Mouse (Mus musculus): ENCODE data around the gene Hadhb. TPM values are rescaled to one million over a fixed set of nuclear protein-coding genes. Genes with fewer than 3 reads are reported as not detected.

Gene Hadhb
- total RNA-seq (2014; rRNA removed) (54.4 and 59.3 TPM in 2 replicates), polyA plus RNA-seq (2015; fragmentation: Nextera tagmentation; extraction: Ambion mirVana) (43.2 and 46.2 TPM in 2 replicates)

- TF ChIP-seq CTCF (IDR thresholded peaks at IDR 0.05; ENCODE audit: low read depth) = peak; percentile 46; the same call in 1 of the 2 replicates
- Histone ChIP-seq H3K4me1 (ENCODE audit: insufficient read depth) (peaks cover 13% of the 10 kb centered on the region), H3K9ac (peak within 1 kb of the TSS; percentile 76), H3K4me3 (ENCODE audit: low read depth, low read length) (peak within 1 kb of the TSS; percentile 75), H3K9me3 (ENCODE audit: low read length) (no peaks in the 10 kb centered on the region), H3K4me2 (ENCODE audit: low read depth) (peak within 1 kb of the TSS; percentile 66), H3K27ac (ENCODE audit: low read depth, low read length) (peak within 1 kb of the TSS; percentile 91), H3K27me3 (ENCODE audit: insufficient read depth, low read length) (no peaks in the 10 kb centered on the region), H3K36me3 (ENCODE audit: insufficient read depth) (no peaks in the 10 kb centered on the region)
- WGBS = 2% methylated on average over 53 of the region's 53 CpGs
- DNase-seq = peak; percentile 94
- ATAC-seq = peak; percentile 91
Observed at GRCm38 (mm10) chr5:30154474-30155394, at the start of gene Hadhb, which contains the start of gene Hadha. Gene Hadhb, plus strand, starts transcription at chr5:30155248. Gene Hadha, minus strand, starts transcription at chr5:30155162.

DNA sequence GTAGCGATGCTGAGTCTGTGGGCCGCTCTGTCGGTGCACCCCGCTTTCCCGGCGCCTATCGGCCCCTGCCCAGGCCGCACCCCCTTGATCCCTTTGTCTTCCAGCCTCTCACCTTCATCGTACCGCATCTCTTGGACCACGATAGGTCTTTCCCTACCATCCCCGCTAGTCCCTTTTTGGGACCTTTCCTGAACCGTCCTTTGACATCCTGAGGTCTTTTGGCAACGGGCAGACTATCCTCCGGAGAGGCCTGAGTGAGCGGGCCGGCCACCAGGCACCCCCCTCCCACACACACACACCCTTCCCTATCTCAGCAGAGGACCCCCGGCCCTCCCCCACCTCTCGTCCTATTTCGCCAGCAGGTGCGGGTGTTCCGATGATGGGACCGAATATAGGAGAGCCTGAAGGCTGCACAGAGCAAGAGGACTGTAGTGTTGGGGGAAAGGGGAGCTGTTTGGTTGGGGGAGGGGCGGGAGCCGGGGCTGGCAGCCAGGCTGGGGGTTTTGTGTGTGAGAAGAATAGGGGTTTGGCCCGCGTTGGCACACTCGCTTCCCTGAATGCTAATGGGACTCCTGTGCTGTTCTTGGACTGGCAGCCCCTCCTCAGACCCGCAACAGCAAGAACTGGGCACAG, 49.3 kb upstream of the Hadhb start, which contains the start of gene 3110082J24Rik:
TSS of gene 3110082J24Rik (minus strand) at position 419 of the 633 bp plus-strand sequence.
- DNase-seq (peak; percentile 77), ATAC-seq (peak; percentile 56)
- Histone ChIP-seq H3K4me2 (ENCODE audit: low read depth) (peak within 1 kb of the TSS; percentile 97), H3K9ac (peak within 1 kb of the TSS; percentile 53), H3K27me3 (ENCODE audit: insufficient read depth, low read length) (no peaks in the 10 kb centered on the region), H3K4me1 (ENCODE audit: insufficient read depth) (peaks cover 7% of the 10 kb centered on the region; the same call in 1 of the 2 replicates), H3K27ac (ENCODE audit: low read depth, low read length) (peak within 1 kb of the TSS; percentile 62), H3K36me3 (ENCODE audit: insufficient read depth) (no peaks in the 10 kb centered on the region), H3K4me3 (ENCODE audit: low read depth, low read length) (peak within 1 kb of the TSS; percentile 56), H3K9me3 (ENCODE audit: low read length) (no peaks in the 10 kb centered on the region)
- TF ChIP-seq CTCF (IDR thresholded peaks at IDR 0.05; ENCODE audit: low read depth) = no peak
- WGBS = under 1% methylated on average over 29 of the region's 29 CpGs

GRCm38 (mm10) chr5:30106756-30107155, 48.3 kb upstream of the Hadhb start:
- no peak for TF ChIP-seq CTCF (IDR thresholded peaks at IDR 0.05; ENCODE audit: low read depth)
- H3K27me3 ChIP-seq (ENCODE audit: insufficient read depth, low read length) = no peaks in the 10 kb centered on the region
- ATAC-seq = no peak
- H3K4me2 ChIP-seq (ENCODE audit: low read depth) = peak overlapping the region; percentile 97
- H3K4me3 ChIP-seq (ENCODE audit: low read depth, low read length) = no peak overlapping the region
- peak overlapping the region; percentile 62; the same call in 1 of the 2 replicates for H3K27ac ChIP-seq (ENCODE audit: low read depth, low read length)
- H3K36me3 ChIP-seq (ENCODE audit: insufficient read depth) = no peaks in the 10 kb centered on the region
- peaks cover 7% of the 10 kb centered on the region; the same call in 1 of the 2 replicates for H3K4me1 ChIP-seq (ENCODE audit: insufficient read depth)
- WGBS = 11% methylated on average over 2 of the region's 2 CpGs
- H3K9me3 ChIP-seq (ENCODE audit: low read length) = no peaks in the 10 kb centered on the region
- DNase-seq = no peak
- H3K9ac ChIP-seq = no peak overlapping the region

DNA sequence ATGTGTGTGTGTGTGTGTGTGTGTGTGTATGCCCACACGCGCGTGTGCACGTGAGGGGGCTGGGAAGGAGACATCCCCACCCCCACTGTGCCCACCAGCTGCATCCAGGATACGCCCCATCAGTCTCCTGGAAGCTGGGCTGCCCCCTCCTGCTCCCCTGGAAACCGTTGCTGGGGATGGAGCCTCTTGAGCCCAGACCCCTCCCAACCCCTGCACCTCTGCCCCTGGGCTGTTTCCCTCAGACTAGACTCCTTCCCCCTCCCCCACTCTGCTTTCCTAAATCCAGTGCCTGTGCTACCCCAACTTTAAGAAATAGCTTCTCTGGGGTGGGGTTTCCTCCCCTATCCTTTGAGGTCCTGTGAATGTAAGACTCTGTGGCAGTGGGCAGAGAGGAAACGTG, 47.9 kb upstream of the Hadhb start:
- Histone ChIP-seq H3K36me3 (ENCODE audit: insufficient read depth) (no peaks in the 10 kb centered on the region), H3K27ac (ENCODE audit: low read depth, low read length) (peak overlapping the region; percentile 62), H3K9me3 (ENCODE audit: low read length) (no peaks in the 10 kb centered on the region), H3K9ac (no peak overlapping the region), H3K27me3 (ENCODE audit: insufficient read depth, low read length) (no peaks in the 10 kb centered on the region), H3K4me2 (ENCODE audit: low read depth) (peak overlapping the region; percentile 97), H3K4me3 (ENCODE audit: low read depth, low read length) (no peak overlapping the region), H3K4me1 (ENCODE audit: insufficient read depth) (peaks cover 7% of the 10 kb centered on the region; the same call in 1 of the 2 replicates)
- no peak for TF ChIP-seq CTCF (IDR thresholded peaks at IDR 0.05; ENCODE audit: low read depth)
- ATAC-seq (peak; percentile 35), DNase-seq (peak; percentile 42)
- 7% methylated on average over 7 of the region's 7 CpGs for WGBS

GRCm38 (mm10) chr5:30107611-30108041, 47.4 kb upstream of the Hadhb start:
- DNase-seq = no peak
- ATAC-seq = peak; percentile 30
- Histone ChIP-seq H3K36me3 (ENCODE audit: insufficient read depth) (no peaks in the 10 kb centered on the region), H3K9ac (no peak overlapping the region), H3K27ac (ENCODE audit: low read depth, low read length) (peak overlapping the region; percentile 62), H3K4me3 (ENCODE audit: low read depth, low read length) (no peak overlapping the region), H3K27me3 (ENCODE audit: insufficient read depth, low read length) (no peaks in the 10 kb centered on the region), H3K4me1 (ENCODE audit: insufficient read depth) (peaks cover 7% of the 10 kb centered on the region; the same call in 1 of the 2 replicates), H3K9me3 (ENCODE audit: low read length) (no peaks in the 10 kb centered on the region), H3K4me2 (ENCODE audit: low read depth) (peak overlapping the region; percentile 97)
- TF ChIP-seq CTCF (IDR thresholded peaks at IDR 0.05; ENCODE audit: low read depth) = no peak; the same call in 1 of the 2 replicates
- 10% methylated on average over 5 of the region's 5 CpGs for WGBS

GRCm38 (mm10) chr5:30108233-30108632, 46.8 kb upstream of the Hadhb start:
- WGBS = 72% methylated on average over 6 of the region's 6 CpGs
- Histone ChIP-seq H3K4me3 (ENCODE audit: low read depth, low read length) (no peak overlapping the region), H3K4me2 (ENCODE audit: low read depth) (0 out of 2 replicates have a peak overlapping the region, but pooled peaks have one; percentile 97), H3K4me1 (ENCODE audit: insufficient read depth) (peaks cover 7% of the 10 kb centered on the region; the same call in 1 of the 2 replicates), H3K9ac (no peak overlapping the region), H3K36me3 (ENCODE audit: insufficient read depth) (no peaks in the 10 kb centered on the region), H3K27ac (ENCODE audit: low read depth, low read length) (no peak overlapping the region), H3K27me3 (ENCODE audit: insufficient read depth, low read length) (no peaks in the 10 kb centered on the region), H3K9me3 (ENCODE audit: low read length) (no peaks in the 10 kb centered on the region)
- ATAC-seq (no peak), DNase-seq (no peak)
- TF ChIP-seq CTCF (IDR thresholded peaks at IDR 0.05; ENCODE audit: low read depth) = no peak
